Mouse (Mus musculus) megakaryocyte progenitor cell, adult 5-6 weeks (primary cell): ENCODE measurements around the gene Dnase1l2. TPM values are rescaled to one million over a fixed set of nuclear protein-coding genes. Genes with fewer than 3 reads are reported as not detected.
"Not testable (repeated sequence)": the region's sequence is repeated elsewhere in the genome, so short reads cannot be mapped to it uniquely, and the experiment has no call there.

Experiments
- ATAC-seq: replicated peaks from 2 replicates; pipeline ENCODE4 v1.8.0; 2016; ENCODE audit warnings: mild to moderate bottlenecking, moderate TSS enrichment, inconsistent platforms; ENCODE audit not compliant: poor library complexity
- total RNA-seq, 2 experiments: library from RNA; stranded (forward) in 1 of 2; stranded (reverse) in 1 of 2; fragments of 157-497, 149-512 nt in 1 of 2; fragments of 200-1000 nt in 1 of 2; gene quantifications; 2 replicates each; pipeline versions ENCODE4 v1.2.3 to v1.2.4; 2015 to 2017

The Dnase1l2 gene
- total RNA-seq, 2 experiments from 2014 or later: 0.94 to 4.0 TPM

DNA sequence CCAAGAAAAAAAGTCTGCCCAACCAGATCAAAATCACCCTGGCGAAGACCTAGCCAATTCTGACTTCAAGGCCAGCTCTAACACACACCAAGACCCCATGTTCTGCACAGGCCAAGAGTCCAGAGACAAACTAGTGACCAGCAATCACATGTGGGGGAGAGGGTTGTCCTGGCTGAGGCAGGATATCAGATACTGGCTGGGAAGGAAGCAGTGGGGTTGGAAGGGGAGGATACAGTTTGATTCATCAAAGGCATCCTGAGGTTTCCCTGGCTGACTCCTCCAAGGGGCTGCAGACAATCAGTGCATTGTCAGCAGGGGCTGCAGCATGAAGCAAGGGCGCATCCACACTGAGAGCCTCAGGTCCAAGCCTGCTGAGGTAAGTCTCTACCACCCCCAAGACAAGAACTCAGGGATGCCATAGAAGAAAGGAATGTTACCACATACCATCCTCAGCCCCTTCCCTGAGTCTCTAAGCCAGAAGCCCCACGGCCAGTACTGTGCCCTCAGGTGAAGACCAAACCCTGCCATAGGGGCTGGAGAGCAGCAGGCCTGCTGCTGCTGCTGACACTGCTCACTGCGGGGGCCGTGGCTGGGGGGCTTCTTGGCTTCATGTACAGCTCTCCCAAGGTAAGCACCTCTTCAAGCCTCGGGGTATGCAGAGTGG lies 30.8 kb upstream of the Dnase1l2 start, which contains the start of gene Bricd5:
Gene Bricd5 (plus strand): TSS at position 273 of the 664 bp plus-strand sequence.
- ATAC-seq: no peak

DNA sequence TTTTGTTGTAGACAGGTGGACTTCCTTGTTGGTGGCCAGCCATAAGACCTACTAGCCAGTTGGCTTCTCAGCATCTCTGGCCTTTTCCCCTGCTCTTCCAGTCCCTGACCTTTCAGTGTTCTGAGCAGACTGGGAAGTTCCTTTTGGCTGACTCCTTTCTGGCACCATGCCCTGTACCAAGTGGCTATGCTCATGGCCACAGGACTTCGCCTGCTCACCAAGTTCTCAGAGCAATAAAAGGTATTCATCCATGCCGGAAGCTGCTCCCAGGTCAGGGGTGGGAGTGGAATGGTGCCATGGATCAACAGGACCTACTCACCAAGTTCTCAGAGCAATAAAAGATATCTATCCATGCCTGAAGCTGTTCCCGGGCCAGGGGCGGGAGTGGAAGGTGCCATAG lies 29.6 kb upstream of the Dnase1l2 start:
- ATAC-seq: no peak

DNA sequence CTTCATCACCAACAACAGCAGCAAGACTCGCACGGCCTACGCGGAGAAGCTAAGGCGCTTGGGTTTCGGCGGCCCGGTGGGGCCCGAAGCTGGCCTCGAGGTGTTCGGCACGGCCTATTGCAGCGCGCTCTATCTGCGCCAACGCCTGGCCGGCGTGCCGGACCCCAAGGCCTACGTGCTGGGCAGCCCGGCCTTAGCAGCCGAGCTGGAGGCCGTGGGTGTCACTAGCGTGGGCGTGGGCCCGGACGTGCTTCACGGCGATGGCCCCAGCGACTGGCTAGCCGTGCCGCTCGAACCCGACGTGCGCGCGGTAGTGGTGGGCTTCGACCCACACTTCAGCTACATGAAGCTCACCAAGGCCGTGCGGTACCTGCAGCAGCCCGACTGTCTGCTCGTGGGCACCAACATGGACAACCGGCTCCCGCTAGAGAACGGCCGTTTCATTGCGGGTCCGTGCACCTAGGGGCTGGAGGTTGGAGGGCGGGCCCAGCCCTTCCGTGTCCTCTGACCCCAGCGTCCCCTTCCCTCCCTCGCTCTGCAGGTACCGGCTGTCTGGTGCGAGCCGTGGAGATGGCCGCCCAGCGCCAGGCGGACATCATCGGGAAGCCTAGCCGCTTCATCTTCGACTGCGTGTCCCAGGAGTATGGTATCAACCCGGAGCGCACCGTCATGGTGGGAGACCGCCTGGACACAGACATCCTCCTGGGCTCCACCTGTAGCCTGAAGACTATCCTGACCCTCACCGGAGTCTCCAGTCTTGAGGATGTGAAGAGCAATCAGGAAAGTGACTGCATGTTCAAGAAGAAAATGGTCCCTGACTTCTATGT lies 28.0 kb upstream of the Dnase1l2 start:
- no peak for ATAC-seq

DNA sequence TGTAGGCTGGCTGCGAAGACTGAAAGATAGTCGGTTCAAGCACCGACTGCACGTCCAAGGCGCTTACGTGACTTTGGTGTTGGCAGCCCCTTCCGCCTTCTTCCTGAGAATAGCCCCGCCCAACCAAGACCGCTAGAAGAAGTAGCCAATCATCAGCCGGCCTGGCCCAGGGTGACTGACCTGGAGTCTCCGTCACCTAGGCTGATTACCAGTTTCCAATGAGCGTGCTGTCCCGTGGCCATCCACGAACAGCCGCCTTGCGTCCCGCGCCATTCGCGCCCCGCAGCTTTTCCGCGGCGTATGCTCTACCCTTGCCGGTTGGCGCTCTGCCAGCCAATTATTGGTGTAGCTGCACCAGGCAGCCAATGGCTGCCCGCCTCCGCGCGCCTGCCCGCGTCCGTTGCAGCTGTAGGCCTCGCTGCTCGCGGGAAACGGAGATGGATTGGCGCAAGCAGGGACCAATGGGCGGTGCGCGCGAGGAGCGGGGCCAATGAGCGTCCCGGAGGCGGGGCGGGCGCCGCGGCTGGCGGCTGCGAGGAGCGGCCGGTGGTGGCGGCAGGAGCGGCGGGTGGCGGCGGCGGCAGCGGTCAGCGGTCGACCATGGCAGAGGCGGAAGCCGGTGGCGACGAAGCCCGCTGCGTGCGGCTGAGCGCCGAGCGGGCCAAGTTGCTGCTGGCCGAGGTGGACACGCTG lies 27.2 kb upstream of the Dnase1l2 start, which contains the start of the genes E4f1 and Pgp:
Gene E4f1 (minus strand): TSS at position 404 of the 693 bp plus-strand sequence.
Gene Pgp (plus strand): TSS at position 483 of the 693 bp plus-strand sequence.
- ATAC-seq: peak; percentile 95

DNA sequence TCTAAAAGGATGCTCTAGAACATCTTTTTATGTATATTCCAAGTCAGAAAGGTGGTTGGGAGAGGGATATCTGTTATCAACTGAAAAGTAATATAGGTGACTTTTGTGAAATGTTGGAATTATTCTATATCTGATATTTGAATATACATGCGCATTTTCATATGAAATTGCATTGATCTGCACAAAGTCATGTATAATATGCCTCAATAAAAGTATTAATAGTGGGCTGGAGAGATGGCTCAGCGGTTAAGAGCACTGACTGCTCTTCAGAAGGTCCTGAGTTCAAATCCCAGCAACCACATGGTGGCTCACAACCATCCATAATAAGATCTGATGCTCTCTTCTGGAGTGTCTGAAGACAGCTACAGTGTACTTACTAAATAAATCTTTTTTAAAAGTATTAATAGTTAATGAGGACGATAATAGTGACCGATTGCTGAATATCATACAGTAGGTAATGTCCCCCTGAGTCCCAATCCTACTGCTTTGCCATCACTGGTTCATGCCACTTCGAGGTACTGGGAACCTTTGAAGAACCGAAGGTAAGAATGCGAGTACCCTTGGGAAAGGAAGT lies 26.5 kb upstream of the Dnase1l2 start:
- no peak for ATAC-seq

DNA sequence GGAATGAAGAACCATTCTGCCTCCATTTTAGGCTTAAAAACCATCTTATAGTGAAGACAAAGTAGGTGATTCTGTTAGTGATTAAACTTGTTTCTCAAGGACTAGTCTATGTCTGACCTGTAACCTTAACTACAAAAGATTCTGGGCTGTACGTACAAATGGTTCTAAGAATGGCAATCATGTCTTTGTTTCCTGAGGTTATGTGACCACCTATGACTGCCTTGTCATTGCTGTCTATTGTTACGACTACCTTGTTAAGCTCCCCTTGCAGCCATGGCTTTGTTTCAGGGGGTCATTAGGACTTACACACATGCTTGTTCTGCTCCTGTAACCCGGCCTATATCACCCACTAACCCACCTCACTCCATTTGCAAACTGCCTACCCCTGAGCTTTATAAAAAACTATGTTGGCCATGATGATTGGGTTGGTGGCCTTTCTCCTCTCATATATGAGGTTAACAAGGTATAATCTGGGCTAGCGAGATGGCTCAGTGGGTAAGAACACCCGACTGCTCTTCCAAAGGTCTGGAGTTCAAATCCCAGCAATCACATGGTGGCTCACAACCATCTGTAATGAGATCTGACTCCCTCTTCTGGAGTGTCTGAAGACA lies 25.8 kb upstream of the Dnase1l2 start:
- ATAC-seq: no peak

DNA sequence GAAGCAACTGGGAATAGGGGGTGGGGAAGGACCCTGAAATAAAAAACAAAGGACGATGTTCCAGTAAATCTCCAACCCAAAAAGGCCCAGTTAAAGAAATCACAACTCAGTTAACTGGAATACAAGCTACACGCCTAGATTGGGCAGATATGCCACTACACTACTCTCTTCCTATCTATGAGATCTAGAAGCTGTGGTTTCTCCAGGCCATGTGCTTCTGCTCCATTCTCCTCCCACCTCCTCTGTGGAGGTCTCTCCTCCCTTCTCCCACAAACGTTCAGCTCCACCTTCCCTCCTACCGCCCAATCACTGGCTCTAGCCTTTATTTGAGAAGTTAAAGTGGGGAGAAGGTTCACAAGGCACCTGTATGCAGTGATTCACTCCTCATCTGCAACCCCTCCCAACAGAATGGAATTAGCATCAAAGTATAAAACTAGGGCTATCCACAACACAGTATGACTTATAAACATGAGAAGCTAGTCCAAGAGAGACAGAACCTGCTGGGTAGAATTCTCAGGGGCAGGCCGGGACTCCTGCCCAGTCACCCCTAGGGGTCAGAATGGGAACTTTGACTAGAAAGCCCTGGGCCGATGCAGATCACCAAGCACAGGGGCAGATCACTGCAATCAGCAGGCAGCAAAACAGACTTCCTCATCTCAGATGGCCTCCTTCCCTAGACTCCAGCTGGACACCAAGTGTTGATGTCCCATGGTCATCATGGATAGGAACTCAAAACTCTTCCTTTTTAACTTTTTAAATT lies 20.6 kb upstream of the Dnase1l2 start:
- ATAC-seq: peak; percentile 88

DNA sequence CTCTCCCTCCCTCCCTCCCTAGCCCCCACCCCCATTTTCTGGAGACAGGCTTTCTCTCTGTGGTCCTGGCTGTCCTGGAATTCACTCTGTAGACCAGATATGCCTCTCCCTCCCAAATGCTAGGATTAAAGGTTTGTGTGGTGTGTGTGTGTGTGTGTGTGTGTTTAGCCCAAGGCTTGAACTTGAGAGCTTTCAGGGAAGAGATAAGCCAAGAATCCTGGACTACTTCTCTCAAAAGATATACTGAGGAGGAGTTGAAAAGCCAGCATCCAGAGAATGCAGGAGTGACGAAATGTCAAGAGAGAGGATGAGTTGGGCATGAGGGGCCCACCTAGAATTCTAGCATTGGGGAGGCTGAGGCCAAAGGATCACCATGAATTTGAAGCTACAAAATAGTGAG lies 20.0 kb upstream of the Dnase1l2 start:
- ATAC-seq: no peak

DNA sequence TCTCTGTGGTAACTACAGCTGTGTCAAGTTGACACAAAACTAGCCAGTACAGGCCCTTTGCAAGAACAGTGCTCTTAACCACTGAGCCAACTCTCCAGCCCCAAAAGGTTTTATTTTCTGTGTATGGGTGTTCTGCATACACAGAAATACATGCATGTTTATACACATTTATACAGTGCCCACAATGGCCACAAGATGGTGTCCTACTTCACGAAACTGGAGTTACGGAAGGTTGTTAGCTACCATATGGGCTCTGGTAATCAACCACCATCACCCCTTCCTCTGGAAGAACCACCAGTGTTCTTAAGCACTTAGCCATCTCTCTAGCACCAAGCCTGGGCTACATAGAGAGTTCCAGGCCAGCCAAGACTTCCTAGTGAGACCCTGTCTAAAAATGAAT lies 18.7 kb upstream of the Dnase1l2 start:
- peak; percentile 95 for ATAC-seq

DNA sequence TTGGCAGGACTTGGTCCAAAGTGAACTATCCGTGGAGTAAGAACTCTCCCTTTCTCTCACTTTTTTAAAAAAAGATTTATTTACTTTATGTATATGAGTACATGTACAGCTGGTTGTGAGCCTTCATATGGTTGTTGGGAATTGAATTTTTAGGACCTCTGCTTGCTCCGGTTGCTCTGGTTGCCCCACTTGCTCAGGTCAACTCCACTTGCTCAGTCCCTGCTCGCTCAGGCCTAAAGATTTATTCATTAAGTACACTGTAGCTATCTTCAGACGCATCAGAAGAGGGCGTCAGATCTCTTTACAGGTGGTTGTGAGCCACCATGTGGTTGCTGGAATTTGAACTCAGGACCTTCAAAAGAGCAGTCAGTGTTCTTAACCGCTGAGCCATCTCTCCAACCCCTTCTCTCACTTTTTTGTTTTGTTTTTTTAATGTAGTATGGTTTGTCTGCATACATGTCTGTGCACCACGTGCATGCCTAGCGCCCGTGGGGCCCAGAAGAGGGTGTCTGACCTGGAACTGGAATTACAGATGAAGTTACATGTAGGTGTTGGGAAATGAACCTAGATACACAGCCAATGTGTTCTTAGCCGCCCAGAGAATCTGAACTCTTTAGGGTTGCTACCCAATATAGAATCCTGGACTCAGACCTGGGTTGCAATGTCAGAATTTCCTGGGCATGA lies 12.8 kb upstream of the Dnase1l2 start:
- not testable (repeated sequence) for ATAC-seq

DNA sequence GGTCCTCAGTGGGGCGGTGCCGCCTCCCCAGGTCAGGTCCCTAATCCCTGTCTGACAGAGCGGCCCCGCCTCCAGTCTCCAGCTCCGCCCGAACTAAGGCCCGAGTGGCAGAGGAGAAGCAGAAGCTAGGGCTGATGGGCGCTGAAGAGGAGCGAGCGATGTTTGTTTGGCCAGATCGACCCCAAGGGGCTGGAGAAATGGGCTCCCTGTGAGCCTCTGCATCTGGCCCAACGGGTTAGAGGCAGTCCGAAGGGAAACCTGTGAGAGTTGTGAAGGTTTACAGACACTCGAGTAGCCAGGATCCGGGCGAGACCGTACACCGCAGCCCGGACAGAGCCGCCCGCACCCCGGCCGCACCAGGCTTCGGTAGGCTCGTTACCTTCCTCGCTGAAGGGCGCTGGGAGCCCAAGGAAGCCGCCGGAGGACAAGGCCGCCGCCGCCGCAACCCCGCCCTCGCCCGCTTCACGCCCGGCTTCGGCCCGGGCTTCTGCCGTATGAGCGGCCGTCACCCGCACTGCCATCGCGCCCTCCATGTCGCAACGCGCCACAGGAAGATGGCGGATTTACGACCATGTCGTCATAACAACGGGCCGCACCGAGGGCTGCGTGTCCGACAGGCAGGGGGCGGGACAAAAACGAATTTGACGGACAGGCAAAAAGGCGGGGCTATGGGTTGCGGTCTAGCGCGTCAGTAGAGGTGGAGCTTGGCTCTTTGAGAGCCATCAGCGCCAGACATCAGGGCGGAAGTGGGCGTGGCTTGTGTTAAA lies 12.0 kb upstream of the Dnase1l2 start:
- ATAC-seq: peak; percentile 96

DNA sequence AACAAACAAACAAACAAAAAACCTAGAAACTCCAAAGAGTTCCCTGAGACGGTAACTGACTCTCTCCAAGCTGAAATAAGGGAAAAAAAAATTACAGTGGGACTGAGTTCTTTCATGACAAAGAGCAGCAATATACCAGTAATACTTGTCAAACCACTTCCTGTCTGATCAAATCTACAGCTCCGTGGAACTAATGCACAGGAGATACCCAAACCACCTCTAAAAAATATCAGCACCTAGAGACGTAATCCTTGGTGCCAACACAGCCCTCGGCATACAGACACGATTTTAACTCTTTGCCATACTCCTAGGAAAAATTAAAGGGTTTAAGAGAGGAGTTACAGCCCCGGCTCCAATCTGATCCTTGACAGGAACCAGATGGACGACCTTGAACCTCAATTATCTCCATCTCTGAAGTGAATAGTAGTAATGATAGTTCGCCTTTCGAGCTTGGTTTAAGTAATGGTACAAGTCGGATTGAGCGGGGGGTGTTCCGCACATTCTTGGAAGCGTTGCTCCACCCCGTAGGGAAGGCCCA lies 11.4 kb upstream of the Dnase1l2 start:
- ATAC-seq: 0 out of 2 replicates have a peak, but pooled peaks have one; percentile 6

DNA sequence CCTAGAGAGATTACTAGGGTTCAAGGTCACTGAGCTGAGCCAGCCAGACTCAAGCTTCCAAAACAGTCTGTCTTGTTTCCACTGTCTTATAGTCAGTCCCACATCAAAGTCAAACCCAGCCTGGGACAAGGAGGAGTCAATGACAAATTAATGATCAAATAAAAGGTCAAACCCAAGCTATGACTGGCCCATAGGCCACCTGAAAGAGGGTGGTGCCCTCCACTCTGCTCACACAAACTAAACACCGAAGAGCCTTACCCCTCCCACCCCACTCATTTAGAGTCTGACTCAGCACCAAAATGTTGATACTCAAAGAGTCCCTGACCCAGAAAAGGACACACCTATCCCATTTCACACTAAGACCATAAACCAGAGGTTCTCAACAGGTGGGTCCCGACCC lies 10.5 kb upstream of the Dnase1l2 start:
- ATAC-seq: no peak

DNA sequence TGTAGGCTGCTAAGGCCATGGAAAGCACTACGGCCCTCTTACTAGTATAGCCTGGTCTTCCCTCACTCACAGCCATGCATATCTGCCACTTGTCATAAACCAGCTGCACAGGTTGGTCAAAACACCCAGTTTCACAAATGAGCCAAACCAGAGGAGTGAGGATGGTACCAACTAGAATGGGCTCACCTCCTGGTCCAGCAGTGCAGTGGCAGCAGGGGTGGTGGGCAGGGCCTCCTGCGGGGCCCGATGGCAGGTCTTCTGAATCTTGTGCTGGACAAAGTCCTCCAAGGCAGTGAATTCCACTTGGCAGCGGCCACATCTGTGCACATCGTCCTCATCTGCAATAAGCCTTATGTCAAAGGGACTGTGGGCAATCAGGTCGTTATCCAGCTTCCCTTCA lies 8.3 kb upstream of the Dnase1l2 start:
- no peak for ATAC-seq

DNA sequence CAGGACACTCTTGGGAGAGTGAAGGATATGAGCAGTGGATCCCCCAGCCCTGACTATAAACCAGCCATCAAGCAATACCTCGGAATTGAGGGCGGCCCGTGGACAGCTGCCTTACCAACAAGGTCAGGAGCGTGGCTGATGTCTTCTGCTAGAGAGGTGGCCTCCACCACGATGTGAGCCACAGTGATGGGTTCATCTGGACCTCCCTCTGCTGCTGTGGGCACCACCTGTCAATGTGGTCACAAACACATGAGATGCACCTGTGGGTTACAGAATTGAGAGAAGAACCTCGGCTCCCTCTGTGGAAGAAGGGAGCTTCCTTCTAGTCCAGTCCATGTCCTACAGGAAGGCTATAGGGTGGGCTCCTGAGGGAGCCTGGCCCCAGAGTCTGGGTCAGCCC lies 6.6 kb upstream of the Dnase1l2 start:
- no peak for ATAC-seq

DNA sequence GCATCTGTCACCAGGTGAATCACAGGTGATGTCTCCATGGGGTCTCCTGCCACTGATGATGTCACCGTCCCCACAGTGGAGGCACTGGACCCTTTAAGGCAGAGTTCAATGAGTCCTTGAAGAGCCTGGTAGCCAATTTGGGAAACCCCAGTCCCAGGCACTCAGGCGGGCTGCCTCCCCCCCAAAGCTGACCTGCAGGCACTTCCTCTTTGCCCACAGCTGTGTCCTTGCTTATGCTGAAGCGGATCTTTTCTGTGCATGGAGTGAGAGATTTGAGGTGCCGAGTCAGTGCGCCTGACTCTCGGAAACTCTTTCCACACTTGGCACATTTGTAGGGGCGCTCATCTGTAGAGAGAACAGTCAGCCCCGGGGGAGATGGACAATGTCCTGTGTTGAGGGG lies 3.7 kb upstream of the Dnase1l2 start:
- ATAC-seq: peak; percentile 64

DNA sequence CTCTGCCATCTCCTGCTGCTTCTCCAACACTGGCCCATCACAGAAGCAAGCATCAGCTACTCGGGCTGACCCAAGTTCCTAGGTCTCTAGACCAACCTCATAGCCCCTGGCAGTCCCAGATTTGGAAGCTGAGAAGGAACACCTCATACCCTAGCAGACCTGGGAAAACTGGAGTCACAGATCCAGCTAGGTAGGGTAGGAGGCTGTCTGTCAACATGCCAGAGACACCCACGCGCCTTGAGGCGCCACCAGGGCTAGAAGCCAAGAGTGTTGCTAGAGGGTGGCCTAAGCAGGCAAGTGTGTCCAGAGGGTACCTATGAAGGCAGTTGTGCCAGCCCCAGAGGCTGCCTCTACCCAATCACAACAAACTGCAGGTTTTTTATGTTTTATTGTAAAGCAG lies 504 bp upstream of the Dnase1l2 start:
- ATAC-seq: no peak

DNA sequence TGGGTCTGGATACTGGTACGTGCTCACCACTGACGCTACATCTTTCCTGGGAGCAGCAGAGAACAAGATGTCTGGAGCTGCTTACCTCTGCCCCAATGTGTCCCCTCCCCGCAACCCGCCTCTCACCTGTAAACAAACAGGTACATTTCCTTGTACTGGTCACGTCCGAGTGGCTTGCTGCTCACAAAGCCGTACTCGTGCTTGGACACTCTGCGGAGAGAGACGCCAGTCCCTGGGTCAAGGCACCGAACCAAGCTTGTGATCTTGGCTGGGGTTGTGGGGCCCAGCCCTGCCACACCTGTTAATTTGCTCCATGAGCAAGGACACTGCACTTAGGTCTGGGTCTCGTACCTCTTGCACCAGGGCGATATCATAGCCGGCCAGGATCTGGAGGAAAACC lies 798 bp downstream of the Dnase1l2 start:
- no peak for ATAC-seq
